Mouse (Mus musculus) hindbrain, embryonic 16.5 days (tissue): ENCODE results near the gene Gimap8. TPM values are rescaled to one million over a fixed set of nuclear protein-coding genes. Genes with fewer than 3 reads are reported as not detected.

ENCODE experiments used
- ATAC-seq: fragments of 200-750 bp; cut with Nextera tagmentation; 2 replicates; pipeline ENCODE4 v1.8.0; 2017; ENCODE audit warnings: moderate TSS enrichment, moderate library complexity
- H3K27ac ChIP-seq: fragments of 300-500 bp; sonication (generic); 2 replicates; pipeline ENCODE4 v1.5.1; 2014; ENCODE audit warnings: low read depth, mild to moderate bottlenecking, control low read depth, low read length, moderate library complexity
- H3K27me3 ChIP-seq: fragments of 300-500 bp; sonication (generic); replicated peaks from 2 replicates; pipeline ENCODE4 v1.6.1; 2014; ENCODE audit warnings: low read length; ENCODE audit not compliant: control insufficient read depth, insufficient read depth
- H3K36me3 ChIP-seq: fragments of 300-500 bp; sonication (generic); 2 replicates; pipeline ENCODE4 v1.6.1; 2014; ENCODE audit warnings: mild to moderate bottlenecking, low read length, moderate library complexity, mixed read lengths; ENCODE audit not compliant: control insufficient read depth, insufficient read depth
- H3K4me1 ChIP-seq: fragments of 300-500 bp; sonication (generic); 2 replicates; pipeline ENCODE4 v1.6.1; 2014; ENCODE audit warnings: low read depth, low read length; ENCODE audit not compliant: control insufficient read depth, insufficient read depth
- H3K4me2 ChIP-seq: fragments of 300-500 bp; sonication (generic); 2 replicates; pipeline ENCODE4 v1.6.1; 2014; ENCODE audit warnings: mild to moderate bottlenecking, low read length, control low read depth, moderate library complexity
- H3K4me3 ChIP-seq: fragments of 300-500 bp; sonication (generic); 2 replicates; pipeline ENCODE4 v1.5.1; 2014; ENCODE audit warnings: mild to moderate bottlenecking, low read length, control low read depth, moderate library complexity
- H3K9ac ChIP-seq: fragments of 300-500 bp; sonication (generic); 2 replicates; pipeline ENCODE4 v1.6.1; 2014; ENCODE audit warnings: low read depth, mild to moderate bottlenecking, control low read depth, low read length, moderate library complexity
- H3K9me3 ChIP-seq: fragments of 300-500 bp; sonication (generic); 2 replicates; pipeline ENCODE4 v1.6.1; 2014; ENCODE audit warnings: mild to moderate bottlenecking, low read length, moderate library complexity; ENCODE audit not compliant: control insufficient read depth
- WGBS: fragments of 180-500 bp; shearing (Covaris S2); extraction: QIAGEN DNeasy Blood & Tissue Kit; methylation state at CpG from one replicate; pipeline ENCODE4 v1.1.7; 2014; 5-methylcytosine and 5-hydroxymethylcytosine counted together
- polyA plus RNA-seq: library from polyadenylated mRNA; unstranded; fragments of >200 nt; fragmentation: Nextera tagmentation; extraction: Ambion mirVana; gene quantifications from 2 replicates; pipeline ENCODE4 v1.2.1, GENCODE M21; 2015

Gimap8 gene
- polyA plus RNA-seq, 1 experiment from 2014 or later: 0.59 TPM

DNA sequence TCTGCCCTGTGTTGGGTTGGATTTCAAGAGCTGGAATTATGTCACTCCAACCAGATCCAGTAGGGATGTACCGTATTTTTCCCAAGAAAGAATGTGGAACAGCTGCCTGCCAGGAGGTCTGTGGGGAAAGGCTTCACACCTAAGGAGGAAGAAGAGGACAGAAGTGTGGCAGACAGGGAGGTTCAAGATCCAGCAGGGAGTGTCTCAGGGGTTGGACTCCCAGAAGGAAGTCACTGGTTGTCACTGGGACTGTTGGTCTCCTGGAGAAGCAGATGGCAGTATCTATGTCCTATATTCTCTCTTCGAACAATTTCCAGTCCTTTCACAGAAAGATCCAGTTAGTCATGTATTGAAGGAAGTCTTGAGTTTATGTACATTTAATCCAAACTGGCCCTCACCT, 577 bp downstream of the Gimap8 start:
- 89% methylated on average over 2 of the region's 2 CpGs for WGBS
- ATAC-seq: no peak
- Histone ChIP-seq H3K36me3 (no peaks in the 10 kb centered on the region), H3K9ac (no peak overlapping the region), H3K4me3 (no peak overlapping the region), H3K4me2 (no peak overlapping the region), H3K27me3 (no peaks in the 10 kb centered on the region), H3K4me1 (no peaks in the 10 kb centered on the region), H3K27ac (no peak overlapping the region), H3K9me3 (no peaks in the 10 kb centered on the region)

DNA sequence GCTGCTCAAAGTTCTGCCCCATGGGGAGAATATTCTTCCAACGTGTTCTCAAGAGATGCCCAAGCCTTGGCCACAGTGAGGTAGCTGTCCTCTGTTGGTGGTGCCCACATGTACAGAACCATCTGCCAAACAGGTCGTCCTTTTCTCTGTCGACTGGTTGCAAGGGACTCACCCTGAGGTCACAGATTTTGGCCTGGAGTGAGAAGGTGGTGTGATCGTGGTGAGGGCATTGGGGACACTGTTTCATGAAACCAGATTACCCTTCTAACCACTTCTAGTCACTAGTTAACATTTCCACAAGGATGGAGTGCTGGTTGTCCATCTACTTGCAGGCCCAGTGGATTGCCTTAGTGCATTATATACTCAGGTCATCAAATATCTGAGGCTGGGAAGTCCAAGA, 1.7 kb downstream of the Gimap8 start:
- Histone ChIP-seq H3K4me3 (no peak overlapping the region), H3K4me1 (no peaks in the 10 kb centered on the region), H3K27ac (no peak overlapping the region), H3K36me3 (no peaks in the 10 kb centered on the region), H3K27me3 (no peaks in the 10 kb centered on the region), H3K4me2 (no peak overlapping the region), H3K9me3 (no peaks in the 10 kb centered on the region), H3K9ac (no peak overlapping the region)
- ATAC-seq: no peak
- WGBS: 88% methylated on average over 4 of the region's 4 CpGs

DNA sequence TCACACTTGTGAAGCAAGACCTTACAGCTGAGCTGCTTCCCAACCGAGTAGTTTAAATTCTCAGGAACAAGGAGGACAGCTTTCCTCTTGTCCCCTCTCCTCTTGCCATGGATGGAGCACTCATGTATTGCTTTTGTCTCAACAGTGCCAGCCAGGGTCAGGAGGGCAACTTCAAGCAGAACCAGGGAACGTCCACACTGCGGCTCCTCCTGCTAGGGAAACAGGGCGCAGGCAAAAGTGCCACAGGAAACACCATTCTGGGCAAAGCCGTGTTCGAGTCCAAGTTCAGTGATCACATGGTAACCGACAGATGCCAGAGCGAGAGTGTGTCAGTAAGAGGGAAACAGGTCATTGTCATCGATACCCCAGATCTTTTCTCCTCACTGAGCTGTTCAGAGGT, 3.0 kb downstream of the Gimap8 start:
- Histone ChIP-seq H3K4me1 (no peaks in the 10 kb centered on the region), H3K9ac (no peak overlapping the region), H3K27ac (no peak overlapping the region), H3K36me3 (no peaks in the 10 kb centered on the region), H3K4me2 (no peak overlapping the region), H3K4me3 (no peak overlapping the region), H3K27me3 (no peaks in the 10 kb centered on the region), H3K9me3 (no peaks in the 10 kb centered on the region)
- WGBS: 88% methylated on average over 9 of the region's 9 CpGs
- ATAC-seq: no peak

DNA sequence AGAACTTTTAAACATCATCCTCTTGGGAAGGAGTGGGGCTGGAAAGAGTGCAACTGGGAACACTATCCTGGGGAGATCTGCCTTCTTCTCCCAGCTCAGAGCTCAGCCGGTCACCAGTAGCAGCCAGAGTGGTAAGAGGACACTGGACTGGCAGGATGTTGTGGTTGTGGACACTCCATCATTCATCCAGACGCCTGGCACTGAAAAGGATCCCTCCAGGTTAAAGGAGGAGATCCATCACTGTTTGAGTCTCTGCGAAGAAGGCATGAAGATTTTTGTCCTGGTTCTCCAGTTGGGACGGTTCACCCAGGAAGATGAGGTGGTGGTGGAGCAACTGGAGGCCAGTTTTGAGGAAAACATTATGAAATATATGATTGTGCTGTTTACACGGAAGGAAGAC, 11.7 kb downstream of the Gimap8 start:
- Histone ChIP-seq H3K4me3 (no peak overlapping the region), H3K9ac (no peak overlapping the region), H3K4me2 (no peak overlapping the region), H3K27me3 (no peaks in the 10 kb centered on the region), H3K4me1 (no peaks in the 10 kb centered on the region), H3K27ac (no peak overlapping the region), H3K9me3 (no peaks in the 10 kb centered on the region), H3K36me3 (no peaks in the 10 kb centered on the region)
- no peak for ATAC-seq
- WGBS: 83% methylated on average over 5 of the region's 5 CpGs

DNA sequence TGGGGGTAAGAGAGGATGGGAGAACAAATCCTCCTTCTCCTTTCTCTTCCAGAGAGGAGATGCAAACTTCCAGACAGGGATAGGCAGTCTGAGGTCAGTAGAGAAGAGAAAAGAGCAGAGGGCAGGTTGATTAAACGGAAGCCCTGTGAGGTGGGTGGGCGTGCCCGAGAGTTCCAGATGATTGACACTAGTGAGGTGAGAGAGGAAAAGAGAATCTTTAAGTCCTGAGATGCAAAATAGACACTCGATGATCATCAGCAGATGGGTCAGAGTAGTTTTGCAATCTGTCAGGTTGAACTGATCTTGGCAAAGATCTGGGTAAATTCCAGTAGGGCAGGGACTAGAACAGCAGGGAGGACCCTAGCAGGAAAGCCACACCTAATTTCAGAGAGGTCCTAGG, 17.7 kb downstream of the Gimap8 start:
- no peak for ATAC-seq
- Histone ChIP-seq H3K9ac (no peak overlapping the region), H3K4me2 (no peak overlapping the region), H3K27me3 (no peaks in the 10 kb centered on the region), H3K4me1 (no peaks in the 10 kb centered on the region), H3K27ac (no peak overlapping the region), H3K9me3 (no peaks in the 10 kb centered on the region), H3K4me3 (no peak overlapping the region), H3K36me3 (no peaks in the 10 kb centered on the region)
- 85% methylated on average over 4 of the region's 4 CpGs for WGBS

DNA sequence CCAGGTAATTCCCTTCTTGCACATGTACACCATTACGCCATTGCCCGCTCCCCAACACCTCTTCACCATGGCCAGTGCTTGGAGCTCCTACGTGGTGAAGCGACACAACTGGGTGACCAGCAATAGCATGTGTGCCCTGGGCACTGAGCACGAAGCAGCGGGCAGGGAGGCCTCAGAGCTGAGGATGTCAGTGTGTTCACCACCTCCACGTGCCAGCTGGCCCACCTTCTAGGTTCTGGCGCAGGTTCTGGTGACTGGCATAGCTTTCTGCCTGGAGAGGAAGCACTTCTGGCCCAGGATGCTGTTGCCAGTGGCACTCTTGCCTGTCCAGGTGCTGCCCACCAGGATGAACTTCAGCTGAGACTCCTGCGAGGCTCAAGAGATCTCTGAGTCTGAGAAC, 18.4 kb downstream of the Gimap8 start:
- H3K27ac ChIP-seq: no peak overlapping the region
- WGBS: 95% methylated on average over 9 of the region's 9 CpGs
- no peak overlapping the region for H3K4me3 ChIP-seq
- H3K4me1 ChIP-seq: no peaks in the 10 kb centered on the region
- H3K36me3 ChIP-seq: no peaks in the 10 kb centered on the region
- H3K4me2 ChIP-seq: no peak overlapping the region
- ATAC-seq: no peak
- no peak overlapping the region for H3K9ac ChIP-seq
- H3K27me3 ChIP-seq: no peaks in the 10 kb centered on the region
- no peaks in the 10 kb centered on the region for H3K9me3 ChIP-seq

DNA sequence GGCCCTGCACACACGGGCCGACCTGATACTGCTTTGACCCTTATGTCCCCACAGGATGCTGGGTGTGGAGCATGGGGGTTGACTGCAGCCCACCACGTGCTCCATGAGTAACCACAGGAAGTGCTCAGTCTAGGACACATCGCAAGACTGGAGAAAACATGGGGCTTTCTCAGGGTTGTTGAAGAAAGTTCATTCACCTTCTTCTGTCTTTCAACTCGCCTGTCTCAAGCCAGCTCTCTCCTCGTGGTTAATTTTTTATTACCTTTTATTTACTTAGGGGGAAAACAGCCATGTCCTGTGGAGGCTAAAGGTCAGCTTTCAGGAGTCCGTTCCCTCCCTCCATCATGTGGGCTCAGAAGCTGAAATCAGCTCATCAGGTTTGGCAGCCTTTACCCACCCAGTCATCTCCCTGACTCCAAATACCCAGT, 19.1 kb downstream of the Gimap8 start:
- Histone ChIP-seq H3K4me2 (no peak overlapping the region), H3K4me1 (no peaks in the 10 kb centered on the region), H3K27me3 (no peaks in the 10 kb centered on the region), H3K9ac (no peak overlapping the region), H3K27ac (no peak overlapping the region), H3K4me3 (no peak overlapping the region), H3K9me3 (no peaks in the 10 kb centered on the region), H3K36me3 (no peaks in the 10 kb centered on the region)
- ATAC-seq: no peak
- WGBS: 63% methylated on average over 7 of the region's 7 CpGs

DNA sequence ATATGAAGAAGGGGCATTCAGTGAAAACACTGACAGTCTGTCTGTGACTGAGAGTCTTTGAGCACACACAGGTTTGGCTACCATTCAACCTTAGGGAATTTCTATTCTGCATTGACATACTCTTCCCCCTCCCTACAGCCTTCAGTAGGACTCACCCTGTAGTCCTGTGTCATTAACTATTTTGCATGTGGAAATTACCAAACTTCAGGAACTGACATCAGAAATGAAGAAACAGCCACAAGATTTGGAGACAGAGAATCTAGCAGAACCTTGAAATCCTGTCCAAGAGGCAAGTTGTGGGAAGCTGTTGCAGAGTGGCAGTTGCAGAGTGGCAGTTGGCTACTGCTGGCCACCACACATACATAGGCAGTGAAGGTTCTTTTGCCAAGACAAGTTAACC, 21.0 kb downstream of the Gimap8 start:
- Histone ChIP-seq H3K9me3 (no peaks in the 10 kb centered on the region), H3K4me1 (no peaks in the 10 kb centered on the region), H3K36me3 (no peaks in the 10 kb centered on the region), H3K27ac (no peak overlapping the region), H3K27me3 (no peaks in the 10 kb centered on the region), H3K9ac (no peak overlapping the region), H3K4me2 (no peak overlapping the region), H3K4me3 (no peak overlapping the region)
- no peak for ATAC-seq

DNA sequence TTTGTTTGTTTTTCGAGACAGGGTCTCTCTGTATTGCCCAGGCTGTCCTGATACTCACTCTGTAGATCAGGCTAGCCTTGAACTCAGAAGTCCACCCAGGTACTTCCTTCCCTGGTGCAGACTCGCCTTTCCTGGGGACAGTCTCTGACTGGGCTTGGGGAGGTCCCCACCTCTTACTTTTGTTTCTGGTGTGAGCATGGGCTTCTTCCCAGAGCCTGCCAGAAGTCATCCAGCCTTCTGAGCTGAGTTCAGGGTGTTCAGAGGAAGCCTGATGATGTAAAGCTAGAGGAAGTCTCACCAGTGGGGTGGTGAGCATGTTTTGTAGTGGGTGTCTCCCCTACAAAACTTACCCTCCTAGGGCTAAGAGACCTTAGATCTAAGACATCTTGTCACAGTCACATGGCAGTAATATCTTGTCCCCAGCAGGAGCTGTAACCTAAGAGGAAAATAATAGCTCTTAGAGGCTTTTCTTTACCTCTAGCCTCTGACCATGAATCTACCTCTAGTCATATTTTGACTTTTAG, 22.5 kb downstream of the Gimap8 start:
- H3K27me3 ChIP-seq: no peaks in the 10 kb centered on the region
- WGBS: 71% methylated on average over 2 of the region's 2 CpGs

More for the DNA sequence above, 22.5 kb downstream of the Gimap8 start:
- no peaks in the 10 kb centered on the region for H3K36me3 ChIP-seq
- no peak overlapping the region for H3K4me3 ChIP-seq
- no peaks in the 10 kb centered on the region for H3K4me1 ChIP-seq
- no peak overlapping the region for H3K27ac ChIP-seq
- no peak for ATAC-seq
- H3K9me3 ChIP-seq: no peaks in the 10 kb centered on the region
- no peak overlapping the region for H3K4me2 ChIP-seq
- no peak overlapping the region for H3K9ac ChIP-seq
